Mouse (Mus musculus): ENCODE results near the gene Insm2. TPM values are rescaled to one million over a fixed set of nuclear protein-coding genes. Genes with fewer than 3 reads are reported as not detected.

The Insm2 gene
- polyA plus RNA-seq (2014; fragmentation: Illumina TruSeq; extraction: RNeasy Lipid Tissue Mini Kit (QIAGEN cat#74804); ENCODE audit: low read depth, low replicate concordance) = not detected

GRCm38 (mm10) chr12:55598887-55599561 lies at the start of gene Insm2:
TSS of gene Insm2 (plus strand) at chr12:55599427.

GRCm38 (mm10) chr12:55565206-55565605 lies 34.0 kb upstream of the Insm2 start, which contains the start of gene Aldoart2:
TSS of gene Aldoart2 (plus strand) at chr12:55565239.

Other genes with a start within 250 kb of the Insm2 start
- 337 TPM for gene Psma6, start 215.2 kb upstream of the Insm2 start, polyA plus RNA-seq (2014; fragmentation: Illumina TruSeq; extraction: RNeasy Lipid Tissue Mini Kit (QIAGEN cat#74804); ENCODE audit: low read depth, low replicate concordance)
- gene Nfkbia, start 106.8 kb upstream of the Insm2 start, polyA plus RNA-seq (2014; fragmentation: Illumina TruSeq; extraction: RNeasy Lipid Tissue Mini Kit (QIAGEN cat#74804); ENCODE audit: low read depth, low replicate concordance) = 13.4 TPM
- not detected for gene Aldoart2, start 34.2 kb upstream of the Insm2 start, polyA plus RNA-seq (2014; fragmentation: Illumina TruSeq; extraction: RNeasy Lipid Tissue Mini Kit (QIAGEN cat#74804); ENCODE audit: low read depth, low replicate concordance)
- 66.9 TPM for gene Ralgapa1, start 221.7 kb downstream of the Insm2 start, polyA plus RNA-seq (2014; fragmentation: Illumina TruSeq; extraction: RNeasy Lipid Tissue Mini Kit (QIAGEN cat#74804); ENCODE audit: low read depth, low replicate concordance)
- 34.6 TPM for gene Brms1l, start 236.9 kb downstream of the Insm2 start, polyA plus RNA-seq (2014; fragmentation: Illumina TruSeq; extraction: RNeasy Lipid Tissue Mini Kit (QIAGEN cat#74804); ENCODE audit: low read depth, low replicate concordance)